Comparison of ENCODE assay signal across 9 mouse cellular contexts in the genomic region with DNA sequence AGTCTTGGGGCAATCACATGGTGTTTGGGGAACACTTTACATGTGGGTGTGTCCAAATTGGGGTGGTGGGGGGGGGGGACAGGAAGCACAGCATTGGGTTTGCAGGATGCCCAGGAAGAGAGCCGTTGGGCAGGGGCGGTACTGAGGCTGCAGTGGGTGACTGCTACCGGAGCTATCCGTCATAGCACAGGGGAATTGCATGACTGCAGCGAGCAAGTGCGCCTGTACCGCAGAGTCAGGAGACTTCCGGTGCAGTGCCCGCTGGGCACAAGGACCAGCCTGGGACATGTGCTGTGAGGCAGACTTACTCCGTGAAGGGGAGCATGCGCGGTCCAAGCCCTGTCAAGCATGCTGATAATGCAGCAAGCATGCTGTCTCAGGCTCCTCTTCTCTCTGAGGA. TPM values are rescaled to one million over a fixed set of nuclear protein-coding genes. Genes with fewer than 3 reads are reported as not detected.
DNase-seq lines count a peak whose midpoint lies in the region; ATAC-seq lines count a peak whose summit lies in the region.
"Had no signal": no experiment of that assay in that cellular context is flagged by ENCODE, and none has a peak within 500 bp of the region (broad histone marks: within the 10 kb centered on the region; RNA-seq: fewer than 3 reads in every experiment).

No protein-coding gene starts in this region.

- no peak overlapping the region for H3K4me3 ChIP-seq in hindbrain, embryonic 13.5 days
- no peak overlapping the region for H3K4me3 ChIP-seq in hindbrain, embryonic 11.5 days (ENCODE audit: low read depth, low read length)
- no peak overlapping the region for H3K4me3 ChIP-seq in forebrain, embryonic 10.5 days

- no peak overlapping the region for H3K27ac ChIP-seq in hindbrain, embryonic 13.5 days
- H3K27ac ChIP-seq in hindbrain, embryonic 11.5 days (ENCODE audit: low read depth, low read length) = no peak overlapping the region
- no peak overlapping the region for H3K27ac ChIP-seq in forebrain, embryonic 10.5 days

- H3K4me2 ChIP-seq in hindbrain, embryonic 13.5 days = peak overlapping the region; percentile 9; the same call in 1 of the 2 replicates
- H3K4me2 ChIP-seq in hindbrain, embryonic 11.5 days (replicated peaks; ENCODE audit: low read depth, low read length) = no peak overlapping the region

- ATAC-seq in hindbrain, embryonic 13.5 days (ENCODE audit: low FRiP score) = no peak
- ATAC-seq in hindbrain, embryonic 11.5 days (ENCODE audit: low FRiP score) = no peak
- ATAC-seq in hematopoietic stem cell, adult 5-6 weeks (replicated peaks in 1 of 2; ENCODE audit: insufficient read depth in 1 of 2, low FRiP score in 2 of 2, low TSS enrichment in 1 of 2, low read depth in 1 of 2, poor library complexity in 2 of 2, severe bottlenecking in 2 of 2) = peak; percentile 90

- no peaks in the 10 kb centered on the region for H3K4me1 ChIP-seq in hindbrain, embryonic 13.5 days (replicated peaks)
- H3K4me1 ChIP-seq in hindbrain, embryonic 11.5 days (replicated peaks; ENCODE audit: control insufficient read depth, insufficient read depth, low read length) = no peaks in the 10 kb centered on the region
- no peaks in the 10 kb centered on the region for H3K4me1 ChIP-seq in forebrain, embryonic 10.5 days

- WGBS in hindbrain, embryonic 13.5 days = 64% methylated on average over 12 of the region's 12 CpGs
- 63% methylated on average over 12 of the region's 12 CpGs for WGBS in hindbrain, embryonic 11.5 days
- 70% methylated on average over 12 of the region's 12 CpGs for WGBS in forebrain, embryonic 10.5 days

- H3K27me3 ChIP-seq in hindbrain, embryonic 13.5 days = no peaks in the 10 kb centered on the region
- H3K27me3 ChIP-seq in hindbrain, embryonic 11.5 days (ENCODE audit: control insufficient read depth, insufficient read depth, low read length) = no peaks in the 10 kb centered on the region
- no peaks in the 10 kb centered on the region for H3K27me3 ChIP-seq in forebrain, embryonic 10.5 days (ENCODE audit: poor library complexity, severe bottlenecking)

- H3K9ac ChIP-seq in hindbrain, embryonic 13.5 days = no peak overlapping the region
- no peak overlapping the region for H3K9ac ChIP-seq in hindbrain, embryonic 11.5 days (ENCODE audit: low read depth, low read length)

- H3K36me3 ChIP-seq in hindbrain, embryonic 13.5 days = peaks cover 9% of the 10 kb centered on the region; the same call in 1 of the 2 replicates
- 0 out of 2 replicates have a peak, but pooled peaks cover 5% of the 10 kb centered on the region for H3K36me3 ChIP-seq in hindbrain, embryonic 11.5 days (ENCODE audit: control insufficient read depth, insufficient read depth, low read length)
- H3K36me3 ChIP-seq in forebrain, embryonic 10.5 days (replicated peaks) = peaks cover 96% of the 10 kb centered on the region

- DNase-seq in hindbrain, embryonic 11.5 days (ENCODE audit: low spot score) = no peak
- DNase-seq in lung, postnatal 4 days = peak; percentile 56 to 67
- peak; percentile 56 to 74 for DNase-seq in thymus, adult 18-20 months
- no peak for DNase-seq in ovary, postnatal 36 days (ENCODE audit: low spot score)
- DNase-seq in ovary, adult 18-20 months (ENCODE audit: low spot score) = no peak
- no peak for DNase-seq in forebrain, embryonic 10.5 days (ENCODE audit: extremely low spot score, low spot score)

- no peaks in the 10 kb centered on the region for H3K9me3 ChIP-seq in hindbrain, embryonic 13.5 days
- no peaks in the 10 kb centered on the region for H3K9me3 ChIP-seq in hindbrain, embryonic 11.5 days (ENCODE audit: control insufficient read depth, low read length)
- no peaks in the 10 kb centered on the region for H3K9me3 ChIP-seq in forebrain, embryonic 10.5 days

RNA-seq across cellular contexts. Expression of gene Muc13, which starts 42.2 kb away (rescaled TPM):
- polyA plus RNA-seq in hindbrain, embryonic 13.5 days (2015; fragmentation: Nextera tagmentation; extraction: Ambion mirVana) = not detected in 2 replicates
- 0.08 and 0.14 TPM in 2 replicates for polyA plus RNA-seq in hindbrain, embryonic 11.5 days (2014; fragmentation: Nextera tagmentation; extraction: Ambion mirVana)
- total RNA-seq in hematopoietic stem cell, adult 5-6 weeks (2017) = 164 and 205 TPM in 2 replicates
- 0.24 and 0.38 TPM in 2 replicates for polyA plus RNA-seq in forebrain, embryonic 10.5 days (2016; fragmentation: Nextera tagmentation; extraction: Ambion mirVana)
- total RNA-seq: heart, adult 18-20 months had no signal

Comparison
In these comparisons a context has a peak if more than half of its experiments do, and no peak if none do; other contexts are left out.
1. ATAC-seq: peak in hematopoietic stem cell, adult 5-6 weeks (2 of 2); none in hindbrain, embryonic 13.5 days (single experiment) and hindbrain, embryonic 11.5 days (single experiment).
2. DNase-seq: peak in lung, postnatal 4 days (2 of 2) and thymus, adult 18-20 months (2 of 2); none in hindbrain, embryonic 11.5 days (single experiment), ovary, postnatal 36 days (single experiment), ovary, adult 18-20 months (single experiment) and forebrain, embryonic 10.5 days (single experiment).